Mouse (Mus musculus): ENCODE results near the gene Vav2.

Gene Vav2

GRCm38 (mm10) chr2:27368980-27369379, 57.9 kb downstream of the Vav2 start:
- DNase-seq (ENCODE audit: low read depth, low spot score), result no peak

DNA sequence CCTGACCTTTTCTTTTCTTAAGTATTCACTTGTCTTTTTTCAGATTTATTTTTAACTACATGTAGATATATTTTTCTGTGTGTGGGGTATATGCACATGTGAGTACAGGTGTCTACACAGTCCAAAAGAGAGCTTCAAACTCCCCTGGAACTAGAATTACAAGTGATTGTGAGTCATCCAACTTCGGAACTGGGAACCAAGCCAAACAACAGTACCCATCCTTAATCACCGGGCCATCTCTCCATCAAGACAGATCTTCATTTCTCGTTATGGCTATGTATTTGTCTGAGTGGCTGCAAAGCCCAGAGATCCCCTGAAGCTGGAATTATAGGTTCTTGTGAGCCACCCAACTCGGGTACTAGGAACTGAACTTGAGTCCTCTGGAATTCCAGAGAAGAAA, 61.5 kb downstream of the Vav2 start:
- DNase-seq (ENCODE audit: low read depth, low spot score), result no peak

GRCm38 (mm10) chr2:27361786-27362185, 65.0 kb downstream of the Vav2 start:
- no peak for DNase-seq (ENCODE audit: low read depth, low spot score)

GRCm38 (mm10) chr2:27358461-27358860, 68.4 kb downstream of the Vav2 start:
- DNase-seq (ENCODE audit: low read depth, low spot score), result no peak

DNA sequence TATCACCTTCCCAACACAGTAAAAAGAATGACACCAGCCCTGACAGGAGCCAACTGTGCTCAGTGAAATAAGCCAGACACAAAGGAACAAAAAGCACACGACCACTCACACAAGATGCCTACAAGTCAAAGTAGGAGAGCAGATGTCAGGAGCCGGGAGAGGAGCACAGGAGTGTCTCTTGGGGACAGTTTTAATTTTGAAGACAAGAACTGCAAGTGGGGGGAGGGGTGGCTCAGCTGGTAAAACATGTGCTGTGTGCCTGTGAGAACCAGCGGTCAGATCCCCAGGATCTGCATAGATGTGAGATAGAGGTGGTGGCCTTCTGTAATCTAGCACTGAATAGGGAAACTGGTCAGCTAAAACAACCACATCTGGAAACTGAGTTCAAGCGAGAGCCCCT, 71.1 kb downstream of the Vav2 start:
- DNase-seq (ENCODE audit: low read depth, low spot score), result no peak

DNA sequence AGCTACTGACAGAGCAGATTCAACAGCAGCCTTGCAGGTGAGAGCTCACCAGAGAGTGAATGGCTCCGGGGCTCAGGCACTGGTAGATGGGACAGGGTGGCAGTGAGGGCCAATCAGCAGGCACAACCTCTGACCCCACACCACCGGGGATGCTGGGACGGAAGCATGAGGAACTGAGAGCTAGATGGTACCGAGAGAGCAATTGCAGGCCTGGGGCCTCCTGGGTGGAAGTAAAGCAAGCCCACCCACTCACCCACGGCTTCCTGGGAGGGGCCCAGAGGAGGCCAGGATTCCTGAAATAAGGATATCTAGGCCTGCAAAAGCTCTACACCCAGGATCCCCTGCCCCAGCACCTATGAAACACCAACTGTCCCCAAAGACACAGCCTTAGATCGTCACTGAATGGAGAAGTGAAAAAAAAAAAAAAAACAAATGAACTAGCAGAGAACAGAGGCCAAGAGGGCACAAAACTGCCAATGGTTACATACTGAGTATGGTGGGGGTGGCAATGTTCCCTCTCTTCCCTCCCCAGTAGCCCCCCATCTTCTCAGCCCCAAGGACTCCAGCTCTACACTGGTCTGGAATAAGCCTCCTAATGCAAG, 72.1 kb downstream of the Vav2 start:
- DNase-seq (ENCODE audit: low read depth, low spot score), result no peak

DNA sequence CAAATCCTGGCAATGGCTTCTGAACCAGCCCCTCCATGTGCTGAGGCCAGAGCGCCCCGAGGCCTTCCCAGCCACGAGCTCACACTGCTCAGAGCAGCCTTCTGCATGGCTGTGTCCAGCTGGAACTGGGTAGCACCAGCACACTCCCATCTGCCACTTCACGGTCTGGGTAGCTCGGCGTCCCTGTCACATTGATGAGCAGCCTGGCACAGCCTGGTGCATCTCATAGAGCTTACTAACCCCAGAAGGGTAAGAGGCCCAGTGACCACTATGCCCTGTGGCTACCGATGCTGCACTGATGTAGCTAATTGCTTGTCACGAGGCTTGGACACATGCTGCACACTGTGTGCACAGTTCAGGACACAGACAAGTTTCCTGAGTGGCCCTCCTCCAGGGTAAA, 74.1 kb downstream of the Vav2 start:
- DNase-seq (ENCODE audit: low read depth, low spot score), result no peak

- no peak for DNase-seq (ENCODE audit: low read depth, low spot score)
Measured at GRCm38 (mm10) chr2:27350371-27350770, 76.5 kb downstream of the Vav2 start.

GRCm38 (mm10) chr2:27343984-27344453, 82.8 kb downstream of the Vav2 start:
- DNase-seq (ENCODE audit: low read depth, low spot score), result no peak

DNA sequence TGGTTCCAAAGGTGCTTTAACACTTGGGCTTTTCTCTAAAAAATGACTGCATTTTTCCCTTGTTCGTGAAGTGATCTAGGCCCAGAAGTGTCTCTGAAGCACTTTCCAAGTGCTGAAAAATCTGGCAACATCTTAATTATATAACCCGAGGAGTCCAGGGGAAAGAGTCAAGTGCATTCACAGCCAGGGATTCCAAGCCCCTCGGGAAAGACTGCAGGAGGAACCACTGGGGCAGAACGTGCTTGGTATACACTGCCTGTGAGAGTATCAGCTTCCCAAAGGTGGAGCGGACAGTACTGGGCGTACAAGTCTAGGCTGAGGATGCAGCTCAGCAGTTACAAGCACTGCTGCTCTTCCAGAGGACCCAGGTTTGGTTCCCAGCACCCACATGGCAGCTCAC, 86.2 kb downstream of the Vav2 start:
- DNase-seq (ENCODE audit: low read depth, low spot score), result no peak

- DNase-seq (ENCODE audit: low read depth, low spot score), result no peak
Measured at GRCm38 (mm10) chr2:27339051-27339450, 87.8 kb downstream of the Vav2 start.

GRCm38 (mm10) chr2:27337261-27337660, 89.6 kb downstream of the Vav2 start:
- no peak for DNase-seq (ENCODE audit: low read depth, low spot score)

DNA sequence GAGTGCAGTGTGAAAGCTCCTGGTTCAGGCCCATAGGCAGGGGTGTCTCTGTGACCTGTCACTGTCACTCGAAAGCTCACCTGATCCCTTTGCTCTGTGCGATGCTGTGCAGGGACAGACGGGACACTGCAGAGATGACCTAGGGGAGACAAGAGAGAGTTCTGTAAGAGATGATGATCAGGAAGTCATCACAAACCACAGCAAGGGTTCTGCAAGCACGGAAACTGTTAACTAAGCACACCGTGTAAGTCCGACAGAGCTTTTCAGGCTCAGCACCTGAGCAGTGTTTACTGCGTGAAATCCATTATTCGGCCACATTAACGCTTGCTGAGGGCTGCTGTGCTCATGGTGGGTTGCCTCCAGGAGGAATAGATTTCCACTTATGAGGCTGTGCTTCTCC, 90.2 kb downstream of the Vav2 start:
- DNase-seq (ENCODE audit: low read depth, low spot score), result peak; percentile 8

- no peak for DNase-seq (ENCODE audit: low read depth, low spot score)
Measured at GRCm38 (mm10) chr2:27334816-27335215, 92.0 kb downstream of the Vav2 start.

DNA sequence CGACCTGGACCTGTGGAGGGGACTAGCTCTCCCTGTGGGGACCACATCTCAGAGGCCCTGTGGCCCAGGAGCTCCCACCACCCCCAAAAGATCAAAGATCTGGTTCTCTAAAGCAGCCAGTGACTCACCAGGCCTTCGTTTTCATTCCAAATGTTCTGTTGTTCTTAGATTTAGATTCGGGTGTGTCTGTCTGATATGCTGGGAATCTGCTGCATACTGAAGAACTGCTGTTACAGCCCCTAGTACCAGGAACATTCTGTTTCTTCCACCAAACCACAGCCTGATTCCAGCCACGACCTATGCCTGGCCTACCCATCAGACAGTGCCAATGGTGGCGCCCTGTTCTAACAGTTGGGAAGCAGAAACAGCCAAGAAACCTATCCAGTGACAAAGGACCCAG, 95.3 kb downstream of the Vav2 start:
- no peak for DNase-seq (ENCODE audit: low read depth, low spot score)

DNA sequence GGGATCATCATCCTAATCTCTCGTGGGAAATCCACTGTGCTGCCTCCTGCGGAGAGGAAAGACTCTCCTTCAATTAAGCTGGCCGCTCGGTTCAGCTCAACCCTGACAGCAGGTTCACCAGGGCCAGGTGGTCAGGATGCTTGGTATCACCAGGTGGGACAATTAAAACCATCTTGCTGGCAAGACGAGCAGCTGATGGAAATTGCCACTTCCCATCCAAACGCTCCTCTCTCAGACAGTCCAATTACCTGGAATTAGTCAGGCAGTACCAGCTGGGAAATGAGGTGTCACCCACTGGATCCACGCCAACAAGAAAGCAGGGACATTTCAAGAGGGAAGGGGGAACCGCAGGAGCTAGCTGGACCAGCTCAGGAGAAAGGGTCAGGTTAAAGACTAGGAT, 96.4 kb downstream of the Vav2 start:
- DNase-seq (ENCODE audit: low read depth, low spot score), result no peak

DNA sequence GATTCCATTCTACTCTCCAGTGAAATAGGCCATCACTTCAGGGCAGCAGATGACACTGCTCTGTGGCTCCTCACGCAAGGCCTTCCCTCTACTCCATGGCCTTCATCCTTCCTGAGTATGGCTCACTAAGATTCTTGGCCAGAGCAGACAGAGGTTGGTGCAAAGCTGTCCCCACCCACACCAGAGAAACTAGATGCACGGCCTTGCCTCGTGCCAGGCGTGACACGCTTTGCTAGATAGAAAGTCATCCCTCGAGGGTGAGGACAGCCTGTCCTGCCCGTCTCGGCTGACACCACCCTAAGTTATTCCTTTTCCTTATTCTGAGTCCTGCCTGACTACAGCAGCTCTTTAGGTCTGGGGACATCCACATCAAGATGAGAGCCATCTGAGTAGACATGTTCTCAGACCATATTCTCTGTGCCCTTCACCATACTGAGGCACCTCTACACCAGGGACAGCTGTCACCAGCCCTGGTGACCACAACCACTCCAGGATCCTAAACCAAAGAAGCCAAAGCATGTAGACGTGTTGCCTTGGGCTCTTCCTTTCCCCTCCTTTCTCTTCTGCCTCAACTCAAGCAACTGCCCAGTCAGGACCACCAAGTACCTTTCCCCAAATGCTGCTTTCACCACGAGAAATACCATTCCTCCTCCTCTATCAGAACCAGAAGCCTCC, 97.3 kb downstream of the Vav2 start:
- no peak for DNase-seq (ENCODE audit: low read depth, low spot score)

DNA sequence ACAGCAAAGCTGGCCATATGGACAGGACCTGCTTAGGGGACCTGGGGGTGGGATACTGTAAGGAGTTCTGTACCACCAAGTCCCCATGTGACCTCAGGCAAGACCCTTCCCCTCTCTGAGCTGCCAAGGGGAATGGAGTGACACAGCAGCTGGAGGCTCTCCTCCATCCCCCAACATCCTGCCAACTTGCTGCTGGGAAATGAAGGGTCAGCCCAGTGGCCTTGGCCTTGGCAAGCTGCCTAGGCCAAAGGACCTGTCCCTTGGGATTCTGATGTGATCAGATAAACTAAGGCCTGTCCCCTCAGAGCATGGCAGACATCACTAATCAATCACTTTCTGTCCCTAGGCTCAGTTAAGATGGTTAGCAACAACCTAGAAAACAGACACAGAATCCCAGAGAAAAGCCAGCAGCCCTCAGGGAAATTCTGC, 98.2 kb downstream of the Vav2 start:
- DNase-seq (ENCODE audit: low read depth, low spot score), result no peak

- DNase-seq (ENCODE audit: low read depth, low spot score), result no peak
Measured at GRCm38 (mm10) chr2:27327886-27328285, 98.9 kb downstream of the Vav2 start.

- DNase-seq (ENCODE audit: low read depth, low spot score), result no peak
Measured at GRCm38 (mm10) chr2:27327076-27327475, 99.8 kb downstream of the Vav2 start.

GRCm38 (mm10) chr2:27326357-27326756, 100.5 kb downstream of the Vav2 start:
- DNase-seq (ENCODE audit: low read depth, low spot score), result no peak

DNA sequence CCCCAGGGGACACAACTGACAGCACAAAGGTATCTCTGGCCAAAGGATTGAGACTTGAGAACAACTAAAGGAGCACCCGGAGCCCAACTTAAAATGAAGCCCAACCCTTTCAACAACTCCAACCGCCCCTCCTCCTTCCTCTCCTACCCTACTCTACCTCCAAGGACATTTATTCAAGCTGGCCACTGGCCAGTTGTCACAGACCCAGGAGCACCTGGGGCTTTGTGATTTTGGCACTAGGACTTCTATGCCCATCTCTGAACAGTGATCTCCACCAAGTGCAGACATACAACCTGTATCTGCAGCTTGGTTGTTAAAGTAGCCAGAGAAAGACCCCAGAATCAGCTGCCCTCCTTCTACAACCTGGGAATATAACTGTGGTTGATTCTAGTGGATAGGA, 102.1 kb downstream of the Vav2 start:
- no peak for DNase-seq (ENCODE audit: low read depth, low spot score)

GRCm38 (mm10) chr2:27321431-27321875, 105.4 kb downstream of the Vav2 start:
- DNase-seq (ENCODE audit: low read depth, low spot score), result no peak
